Mouse (Mus musculus): Measurements from ENCODE around the gene Il16. TPM values are rescaled to one million over a fixed set of nuclear protein-coding genes. Genes with fewer than 3 reads are reported as not detected.
A peak's percentile ranks its signal among the peaks of the same experiment; 100 is the strongest.

Il16 gene
- polyA plus RNA-seq (2015; fragmentation: Nextera tagmentation; extraction: Ambion mirVana) = 4.5 and 7.3 TPM in 2 replicates

DNA sequence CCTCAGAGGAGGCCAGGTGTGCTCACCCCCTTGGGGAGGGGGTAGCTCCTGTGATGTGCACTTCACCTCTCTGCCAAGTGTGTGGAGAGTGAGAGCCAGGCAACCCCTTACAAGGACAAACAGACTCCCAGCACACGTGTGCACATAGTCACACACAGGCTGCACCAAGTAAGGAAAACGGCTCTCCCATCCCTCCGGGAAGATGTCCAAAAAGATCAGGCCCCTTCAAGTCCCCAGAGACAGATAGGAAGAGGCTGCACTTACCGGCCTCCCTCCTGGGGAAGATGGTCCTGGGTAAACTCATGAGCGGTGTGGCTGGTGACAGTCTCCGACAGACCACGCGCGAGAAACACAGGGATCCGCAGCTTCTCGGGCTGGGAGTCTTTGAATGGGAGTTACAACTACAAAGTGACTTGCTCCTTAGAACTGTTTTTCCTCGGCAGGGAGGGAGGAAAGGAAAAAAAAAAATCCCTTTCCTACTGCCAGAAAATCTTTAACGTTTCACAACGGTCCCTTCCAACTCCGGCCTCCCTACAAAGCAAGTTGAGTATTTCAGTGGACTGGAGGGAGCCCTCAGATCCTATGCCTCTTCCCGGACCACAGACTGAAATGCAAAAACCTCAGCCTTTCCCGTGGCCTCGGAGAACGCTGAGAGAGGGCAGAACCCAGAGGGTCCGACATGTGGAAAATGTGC is at the start of gene Il16:
Il16 (minus strand) TSS at position 314 of the 694 bp plus-strand sequence.
- WGBS = 17% methylated on average over 20 of the region's 20 CpGs
- H3K9me3 ChIP-seq (ENCODE audit: control insufficient read depth, low read length) = no peaks in the 10 kb centered on the region
- peak within 1 kb of the TSS; percentile 40 for H3K4me3 ChIP-seq (ENCODE audit: low read length)
- peak within 1 kb of the TSS; percentile 59 for H3K9ac ChIP-seq (ENCODE audit: low read length)
- H3K27ac ChIP-seq (ENCODE audit: low read length) = peak within 1 kb of the TSS; percentile 88
- H3K4me1 ChIP-seq (replicated peaks; ENCODE audit: control insufficient read depth, insufficient read depth, low read length) = peaks cover 14% of the 10 kb centered on the region; the same call in 1 of the 2 replicates
- H3K36me3 ChIP-seq (ENCODE audit: control insufficient read depth, insufficient read depth, low read length) = no peaks in the 10 kb centered on the region
- peak; percentile 73 for ATAC-seq (ENCODE audit: low read depth)
- H3K4me2 ChIP-seq (ENCODE audit: low read depth, low read length) = peak within 1 kb of the TSS; percentile 56
- no peaks in the 10 kb centered on the region for H3K27me3 ChIP-seq (ENCODE audit: control insufficient read depth, insufficient read depth, low read depth, low read length)

GRCm38 (mm10) chr7:83794705-83795104 is 49.2 kb upstream of the Il16 start, which contains the start of gene Cfap161:
Gene Cfap161 (minus strand): TSS chr7:83794880.
- peak; percentile 95 for ATAC-seq (ENCODE audit: low read depth)
- Histone ChIP-seq H3K27me3 (ENCODE audit: control insufficient read depth, insufficient read depth, low read depth, low read length) (no peaks in the 10 kb centered on the region), H3K4me1 (replicated peaks; ENCODE audit: control insufficient read depth, insufficient read depth, low read length) (peaks cover 6% of the 10 kb centered on the region; the same call in 1 of the 2 replicates), H3K36me3 (ENCODE audit: control insufficient read depth, insufficient read depth, low read length) (no peaks in the 10 kb centered on the region), H3K9ac (ENCODE audit: low read length) (no peak within 1 kb of the TSS), H3K4me2 (ENCODE audit: low read depth, low read length) (no peak within 1 kb of the TSS), H3K4me3 (ENCODE audit: low read length) (no peak within 1 kb of the TSS), H3K27ac (ENCODE audit: low read length) (no peak within 1 kb of the TSS), H3K9me3 (ENCODE audit: control insufficient read depth, low read length) (no peaks in the 10 kb centered on the region)
- WGBS = 4% methylated on average over 14 of the region's 14 CpGs

GRCm38 (mm10) chr7:83794006-83794683 is 48.6 kb upstream of the Il16 start:
- no peak for ATAC-seq (ENCODE audit: low read depth)
- no peak overlapping the region for H3K4me3 ChIP-seq (ENCODE audit: low read length)
- no peaks in the 10 kb centered on the region for H3K27me3 ChIP-seq (ENCODE audit: control insufficient read depth, insufficient read depth, low read depth, low read length)
- no peak overlapping the region for H3K9ac ChIP-seq (ENCODE audit: low read length)
- H3K4me1 ChIP-seq (replicated peaks; ENCODE audit: control insufficient read depth, insufficient read depth, low read length) = peaks cover 6% of the 10 kb centered on the region; the same call in 1 of the 2 replicates
- no peak overlapping the region for H3K27ac ChIP-seq (ENCODE audit: low read length)
- no peak overlapping the region for H3K4me2 ChIP-seq (ENCODE audit: low read depth, low read length)
- 36% methylated on average over 11 of the region's 11 CpGs for WGBS
- H3K9me3 ChIP-seq (ENCODE audit: control insufficient read depth, low read length) = no peaks in the 10 kb centered on the region
- H3K36me3 ChIP-seq (ENCODE audit: control insufficient read depth, insufficient read depth, low read length) = no peaks in the 10 kb centered on the region

DNA sequence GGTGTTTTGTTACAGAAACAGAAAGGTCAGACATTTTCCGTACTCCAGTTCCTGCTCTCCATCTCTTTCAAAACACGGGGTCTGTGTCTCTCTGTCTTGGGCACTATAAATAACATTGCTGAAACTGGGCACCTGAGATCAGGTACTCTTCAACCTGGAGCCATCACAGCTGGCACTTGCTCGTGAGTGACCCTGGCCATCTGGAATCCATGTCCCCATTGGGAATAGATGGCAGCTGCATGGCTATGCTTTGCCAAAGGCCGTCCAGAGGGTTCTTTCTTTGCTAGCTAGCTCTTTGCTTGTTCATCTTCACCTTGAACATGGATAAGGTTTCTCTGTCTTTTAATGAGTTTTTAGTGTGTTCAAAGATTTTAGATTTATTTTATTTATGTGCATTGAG is 35.4 kb upstream of the Il16 start:
- H3K27me3 ChIP-seq (ENCODE audit: control insufficient read depth, insufficient read depth, low read depth, low read length) = no peaks in the 10 kb centered on the region
- no peaks in the 10 kb centered on the region for H3K9me3 ChIP-seq (ENCODE audit: control insufficient read depth, low read length)
- 81% methylated on average over 4 of the region's 4 CpGs for WGBS
- no peak for ATAC-seq (ENCODE audit: low read depth)
- no peak overlapping the region for H3K9ac ChIP-seq (ENCODE audit: low read length)
- no peak overlapping the region for H3K4me2 ChIP-seq (ENCODE audit: low read depth, low read length)
- H3K4me3 ChIP-seq (ENCODE audit: low read length) = no peak overlapping the region
- no peaks in the 10 kb centered on the region for H3K4me1 ChIP-seq (replicated peaks; ENCODE audit: control insufficient read depth, insufficient read depth, low read length)
- no peak overlapping the region for H3K27ac ChIP-seq (ENCODE audit: low read length)
- no peaks in the 10 kb centered on the region for H3K36me3 ChIP-seq (ENCODE audit: control insufficient read depth, insufficient read depth, low read length)

- no peaks in the 10 kb centered on the region for H3K4me1 ChIP-seq (replicated peaks; ENCODE audit: control insufficient read depth, insufficient read depth, low read length)
- no peak overlapping the region for H3K4me3 ChIP-seq (ENCODE audit: low read length)
- H3K27ac ChIP-seq (ENCODE audit: low read length) = no peak overlapping the region
- peak; percentile 17; the same call in 1 of the 2 replicates for ATAC-seq (ENCODE audit: low read depth)
- H3K27me3 ChIP-seq (ENCODE audit: control insufficient read depth, insufficient read depth, low read depth, low read length) = no peaks in the 10 kb centered on the region
- H3K9ac ChIP-seq (ENCODE audit: low read length) = no peak overlapping the region
- H3K9me3 ChIP-seq (ENCODE audit: control insufficient read depth, low read length) = no peaks in the 10 kb centered on the region
- 28% methylated on average over 4 of the region's 4 CpGs for WGBS
- H3K4me2 ChIP-seq (ENCODE audit: low read depth, low read length) = no peak overlapping the region
- H3K36me3 ChIP-seq (ENCODE audit: control insufficient read depth, insufficient read depth, low read length) = no peaks in the 10 kb centered on the region
These were observed 34.5 kb upstream of the Il16 start for GRCm38 (mm10) chr7:83780026-83780425.

GRCm38 (mm10) chr7:83779028-83779427 is 33.5 kb upstream of the Il16 start:
- no peak for ATAC-seq (ENCODE audit: low read depth)
- no peaks in the 10 kb centered on the region for H3K36me3 ChIP-seq (ENCODE audit: control insufficient read depth, insufficient read depth, low read length)
- 61% methylated on average over 2 of the region's 2 CpGs for WGBS

DNA sequence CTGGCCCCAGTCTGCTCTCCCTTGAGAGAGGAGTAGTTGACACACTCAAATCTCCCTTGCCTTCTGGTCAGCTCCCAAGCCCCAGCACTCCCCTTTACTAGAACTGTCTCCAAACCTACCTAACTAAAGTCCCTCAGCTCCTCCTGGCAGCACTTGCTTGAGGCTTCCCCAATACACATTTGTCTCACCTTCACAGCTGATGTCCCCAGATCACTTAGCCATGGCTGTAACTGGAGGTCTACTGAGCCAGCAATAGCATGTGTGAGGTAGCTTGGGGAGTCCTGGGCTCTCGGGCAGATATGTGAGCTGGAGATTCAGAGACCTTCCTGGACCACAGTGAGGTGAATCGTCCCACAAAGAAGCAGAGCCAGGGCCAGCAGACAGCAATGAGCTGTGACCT is 33.0 kb upstream of the Il16 start:
- H3K36me3 ChIP-seq (ENCODE audit: control insufficient read depth, insufficient read depth, low read length) = no peaks in the 10 kb centered on the region
- H3K27me3 ChIP-seq (ENCODE audit: control insufficient read depth, insufficient read depth, low read depth, low read length) = no peaks in the 10 kb centered on the region
- H3K9me3 ChIP-seq (ENCODE audit: control insufficient read depth, low read length) = no peaks in the 10 kb centered on the region
- no peak overlapping the region for H3K9ac ChIP-seq (ENCODE audit: low read length)
- H3K4me1 ChIP-seq (replicated peaks; ENCODE audit: control insufficient read depth, insufficient read depth, low read length) = no peaks in the 10 kb centered on the region
- H3K4me3 ChIP-seq (ENCODE audit: low read length) = no peak overlapping the region
- no peak for ATAC-seq (ENCODE audit: low read depth)
- H3K27ac ChIP-seq (ENCODE audit: low read length) = no peak overlapping the region
- no peak overlapping the region for H3K4me2 ChIP-seq (ENCODE audit: low read depth, low read length)
- WGBS = 66% methylated on average over 2 of the region's 2 CpGs

More at GRCm38 (mm10) chr7:83779028-83779427, 33.5 kb upstream of the Il16 start:
- Histone ChIP-seq H3K9ac (ENCODE audit: low read length) (no peak overlapping the region), H3K9me3 (ENCODE audit: control insufficient read depth, low read length) (no peaks in the 10 kb centered on the region), H3K4me1 (replicated peaks; ENCODE audit: control insufficient read depth, insufficient read depth, low read length) (no peaks in the 10 kb centered on the region), H3K27ac (ENCODE audit: low read length) (no peak overlapping the region), H3K27me3 (ENCODE audit: control insufficient read depth, insufficient read depth, low read depth, low read length) (no peaks in the 10 kb centered on the region), H3K4me2 (ENCODE audit: low read depth, low read length) (no peak overlapping the region), H3K4me3 (ENCODE audit: low read length) (no peak overlapping the region)

DNA sequence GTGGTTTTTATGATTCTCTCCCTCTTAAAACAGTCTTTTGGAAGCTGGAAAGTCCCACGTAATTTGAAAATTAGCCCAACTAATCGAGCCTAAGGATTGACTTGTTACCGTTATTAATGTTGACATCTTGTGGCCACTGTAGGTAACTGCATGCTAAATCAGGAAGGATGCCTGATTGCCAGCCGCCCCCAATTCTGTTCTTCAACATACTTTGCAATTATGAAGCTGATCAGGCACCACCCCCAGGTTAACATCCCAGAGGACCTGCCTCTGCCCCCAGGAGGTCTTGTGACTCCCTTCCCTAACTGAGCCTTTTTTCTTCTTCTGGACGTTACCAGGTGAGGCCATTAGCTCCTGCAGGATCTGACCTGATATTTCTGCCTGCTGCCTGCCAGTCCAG is 29.2 kb upstream of the Il16 start:
- Histone ChIP-seq H3K36me3 (ENCODE audit: control insufficient read depth, insufficient read depth, low read length) (no peaks in the 10 kb centered on the region), H3K4me2 (ENCODE audit: low read depth, low read length) (no peak overlapping the region), H3K4me1 (replicated peaks; ENCODE audit: control insufficient read depth, insufficient read depth, low read length) (no peaks in the 10 kb centered on the region; the same call in 1 of the 2 replicates), H3K4me3 (ENCODE audit: low read length) (no peak overlapping the region), H3K27me3 (ENCODE audit: control insufficient read depth, insufficient read depth, low read depth, low read length) (no peaks in the 10 kb centered on the region), H3K27ac (ENCODE audit: low read length) (no peak overlapping the region), H3K9me3 (ENCODE audit: control insufficient read depth, low read length) (no peaks in the 10 kb centered on the region), H3K9ac (ENCODE audit: low read length) (no peak overlapping the region)
- ATAC-seq (ENCODE audit: low read depth) = no peak
- WGBS = 19% methylated on average over 5 of the region's 5 CpGs

GRCm38 (mm10) chr7:83763674-83764073 is 18.1 kb upstream of the Il16 start:
- Histone ChIP-seq H3K4me1 (replicated peaks; ENCODE audit: control insufficient read depth, insufficient read depth, low read length) (no peaks in the 10 kb centered on the region), H3K4me2 (ENCODE audit: low read depth, low read length) (no peak overlapping the region), H3K36me3 (ENCODE audit: control insufficient read depth, insufficient read depth, low read length) (no peaks in the 10 kb centered on the region), H3K9me3 (ENCODE audit: control insufficient read depth, low read length) (no peaks in the 10 kb centered on the region), H3K9ac (ENCODE audit: low read length) (no peak overlapping the region), H3K27me3 (ENCODE audit: control insufficient read depth, insufficient read depth, low read depth, low read length) (no peaks in the 10 kb centered on the region), H3K27ac (ENCODE audit: low read length) (no peak overlapping the region), H3K4me3 (ENCODE audit: low read length) (no peak overlapping the region)
- no peak for ATAC-seq (ENCODE audit: low read depth)
- WGBS = 43% methylated on average over 3 of the region's 3 CpGs

Data from lung, embryonic 16.5 days (tissue).